Mouse (Mus musculus) ovary, adult 18-20 months (tissue): ENCODE measurements around the gene Iapp.
"Not testable (repeated sequence)": the region's sequence is repeated elsewhere in the genome, so short reads cannot be mapped to it uniquely, and the experiment has no call there.

ENCODE experiments used
- DNase-seq: peaks from one replicate; pipeline ENCODE4 v3.0.0; 2022; ENCODE audit warnings: low spot score, mixed read lengths

Iapp gene

DNA sequence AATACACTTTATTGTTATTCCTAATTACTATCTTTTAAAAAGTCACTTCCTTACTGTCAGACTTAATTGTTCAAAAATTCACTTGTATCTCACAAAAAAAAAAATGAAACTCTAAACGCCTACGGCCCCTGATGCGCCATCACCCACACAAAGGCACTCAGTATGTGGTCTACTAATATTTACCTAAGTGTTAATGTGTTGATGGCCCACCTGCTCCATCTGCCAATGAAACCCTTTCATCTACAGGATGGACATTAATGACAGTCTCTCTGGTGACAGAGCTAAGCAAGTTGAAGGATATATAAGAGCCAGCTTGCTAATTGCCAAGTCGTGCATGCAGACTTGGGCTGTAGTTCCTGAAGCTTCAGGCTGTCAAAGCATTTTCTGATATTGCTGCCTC is at the start of gene Iapp:
TSS of gene Iapp (plus strand) at position 326 of the 400 bp plus-strand sequence.
- DNase-seq, result no peak

DNA sequence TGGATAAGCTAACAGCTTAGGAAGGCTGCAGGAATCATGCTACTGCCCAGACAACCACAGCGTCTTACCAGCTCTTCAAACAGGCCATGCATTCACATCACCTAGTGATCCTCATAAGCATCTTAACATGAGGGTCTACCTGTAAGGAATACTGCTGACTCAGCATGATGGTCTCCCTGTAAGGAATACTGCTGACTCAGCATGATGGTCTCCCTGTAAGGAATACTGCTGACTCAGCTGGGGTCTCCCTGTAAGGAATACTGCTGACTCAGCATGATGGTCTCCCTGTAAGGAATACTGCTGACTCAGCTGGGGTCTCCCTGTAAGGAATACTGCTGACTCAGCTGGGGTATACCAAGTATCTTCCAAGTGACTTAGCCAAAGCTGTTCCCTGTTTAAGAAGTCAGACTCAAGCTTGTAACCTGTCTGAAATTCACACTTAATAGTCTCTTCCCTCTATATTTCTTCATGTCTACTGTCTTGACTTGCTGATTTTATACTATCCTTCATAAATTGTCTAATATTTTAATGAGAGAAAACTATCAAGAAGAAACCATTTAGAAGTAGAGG is 47.4 kb upstream of the Iapp start:
- DNase-seq, result not testable (repeated sequence)

- DNase-seq, result no peak
These were observed 22.3 kb upstream of the Iapp start for GRCm38 (mm10) chr6:142275721-142276442.

GRCm38 (mm10) chr6:142289413-142290118 is 8.7 kb upstream of the Iapp start:
- no peak for DNase-seq

- no peak for DNase-seq
These were observed 6.9 kb downstream of the Iapp start for GRCm38 (mm10) chr6:142305076-142305475.

GRCm38 (mm10) chr6:142314285-142314684 is 16.1 kb downstream of the Iapp start:
- no peak for DNase-seq

GRCm38 (mm10) chr6:142317106-142317505 is 18.9 kb downstream of the Iapp start:
- no peak for DNase-seq

DNA sequence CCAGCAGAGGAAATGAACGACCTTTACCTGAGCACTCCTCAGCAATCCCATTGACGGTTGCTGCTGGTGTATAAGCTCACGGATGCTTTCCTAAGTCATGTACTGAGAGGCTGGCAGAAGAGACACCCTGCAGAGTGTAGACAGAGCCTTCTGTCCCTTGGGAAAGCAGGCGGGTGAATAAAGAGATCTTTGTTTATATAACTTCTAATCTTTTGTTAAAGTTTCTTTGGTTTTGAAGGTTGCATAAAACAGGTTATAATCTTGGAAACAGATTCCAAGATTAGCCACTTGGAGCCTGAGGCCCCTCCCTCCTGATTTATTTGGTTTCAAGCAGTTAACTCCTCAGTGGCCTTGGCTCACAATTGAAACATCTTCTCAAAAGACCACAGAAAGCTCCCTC is 24.7 kb downstream of the Iapp start, which contains the start of gene Slco1a5:
TSS of gene Slco1a5 (minus strand) at position 101 of the 400 bp plus-strand sequence.
- DNase-seq, result no peak

GRCm38 (mm10) chr6:142326598-142326997 is 28.4 kb downstream of the Iapp start:
- DNase-seq, result no peak

DNA sequence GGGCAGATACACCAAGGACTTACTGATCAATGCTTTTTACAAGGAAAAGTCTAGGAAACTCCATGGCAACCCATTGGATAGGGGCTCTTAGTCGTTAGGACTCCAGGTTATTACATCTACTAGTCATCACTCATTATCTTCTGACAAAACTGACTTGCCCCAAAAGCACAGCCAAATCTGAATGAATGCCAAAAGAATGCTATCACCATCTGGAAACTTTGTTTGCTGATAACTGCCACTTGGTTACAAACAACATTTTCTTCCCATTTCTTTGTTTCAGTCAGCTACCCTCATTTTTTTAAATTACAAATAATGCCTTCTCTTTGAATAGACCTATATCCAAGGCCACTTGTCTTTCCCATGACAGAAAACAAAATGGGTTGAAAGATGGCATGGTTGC is 31.0 kb downstream of the Iapp start:
- DNase-seq, result no peak

GRCm38 (mm10) chr6:142338961-142339360 is 40.7 kb downstream of the Iapp start:
- no peak for DNase-seq

DNA sequence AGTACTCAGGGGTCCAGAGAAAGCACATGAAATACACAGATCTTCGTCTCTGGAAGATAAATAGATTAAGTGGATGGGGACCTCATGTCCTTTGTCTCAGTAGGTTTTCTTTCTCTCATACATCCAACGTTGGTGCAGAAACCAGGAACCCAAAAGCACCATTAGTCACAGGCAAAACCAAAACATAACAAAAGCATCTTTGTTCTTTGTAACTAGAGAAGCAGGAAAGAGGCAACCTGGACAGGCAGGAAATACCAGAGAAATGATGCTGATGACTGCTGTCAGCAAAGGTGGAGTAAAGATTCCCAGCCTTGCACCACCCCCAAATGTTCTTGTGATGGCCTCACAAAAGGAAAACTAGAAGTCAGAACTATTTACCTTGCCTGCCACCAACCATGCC is 41.4 kb downstream of the Iapp start:
- no peak for DNase-seq

DNA sequence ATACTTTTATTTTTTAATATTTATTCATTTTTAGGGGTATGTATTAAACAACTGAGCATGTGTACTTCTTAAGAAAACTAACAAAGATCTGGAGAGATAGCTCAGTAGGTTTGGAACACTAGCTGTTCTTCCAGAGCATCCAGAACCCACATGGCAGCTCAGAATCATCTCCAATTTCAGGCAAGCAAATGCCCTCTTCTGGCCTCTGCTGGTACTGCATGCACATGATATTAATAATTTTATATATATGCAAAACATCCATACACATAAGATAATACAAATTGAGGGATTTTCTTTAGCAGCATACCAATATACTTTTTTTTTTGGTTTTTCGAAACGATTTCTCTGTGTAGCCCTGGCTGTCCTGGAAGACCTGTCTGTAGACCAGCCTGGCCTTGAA is 45.3 kb downstream of the Iapp start:
- DNase-seq, result no peak

DNA sequence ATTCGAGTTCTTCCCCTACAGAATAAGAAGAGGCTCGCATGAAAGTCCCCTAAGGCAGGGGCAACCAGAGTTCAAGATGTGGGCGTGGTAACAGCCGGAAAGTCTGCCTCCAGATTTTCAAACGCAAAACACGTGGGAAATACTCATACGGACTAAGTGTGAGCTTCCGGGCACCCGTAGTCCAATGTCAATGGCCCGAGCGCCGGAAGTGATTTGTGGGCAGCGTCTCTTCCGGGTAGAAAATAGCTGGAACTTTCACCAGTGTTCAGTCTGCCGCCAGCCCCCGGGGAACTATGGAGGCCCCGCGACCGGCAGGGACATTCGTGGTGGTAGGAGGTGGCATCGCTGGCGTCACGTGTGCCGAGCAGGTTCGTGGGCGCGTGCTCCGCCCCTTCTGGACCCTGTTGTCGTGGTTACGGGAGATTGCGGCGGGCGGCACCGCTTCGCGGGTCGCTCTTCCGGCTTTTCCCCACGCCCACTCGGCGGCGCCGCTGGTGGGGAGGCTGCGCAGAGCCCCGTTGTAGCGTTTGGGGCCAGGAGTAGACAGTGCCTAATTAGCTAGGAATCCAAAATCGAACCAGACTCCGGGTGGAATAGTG is 47.3 kb downstream of the Iapp start, which contains the start of gene Pyroxd1:
TSS of gene Pyroxd1 (plus strand) at position 215 of the 599 bp plus-strand sequence.
- peak; percentile 71 for DNase-seq

DNA sequence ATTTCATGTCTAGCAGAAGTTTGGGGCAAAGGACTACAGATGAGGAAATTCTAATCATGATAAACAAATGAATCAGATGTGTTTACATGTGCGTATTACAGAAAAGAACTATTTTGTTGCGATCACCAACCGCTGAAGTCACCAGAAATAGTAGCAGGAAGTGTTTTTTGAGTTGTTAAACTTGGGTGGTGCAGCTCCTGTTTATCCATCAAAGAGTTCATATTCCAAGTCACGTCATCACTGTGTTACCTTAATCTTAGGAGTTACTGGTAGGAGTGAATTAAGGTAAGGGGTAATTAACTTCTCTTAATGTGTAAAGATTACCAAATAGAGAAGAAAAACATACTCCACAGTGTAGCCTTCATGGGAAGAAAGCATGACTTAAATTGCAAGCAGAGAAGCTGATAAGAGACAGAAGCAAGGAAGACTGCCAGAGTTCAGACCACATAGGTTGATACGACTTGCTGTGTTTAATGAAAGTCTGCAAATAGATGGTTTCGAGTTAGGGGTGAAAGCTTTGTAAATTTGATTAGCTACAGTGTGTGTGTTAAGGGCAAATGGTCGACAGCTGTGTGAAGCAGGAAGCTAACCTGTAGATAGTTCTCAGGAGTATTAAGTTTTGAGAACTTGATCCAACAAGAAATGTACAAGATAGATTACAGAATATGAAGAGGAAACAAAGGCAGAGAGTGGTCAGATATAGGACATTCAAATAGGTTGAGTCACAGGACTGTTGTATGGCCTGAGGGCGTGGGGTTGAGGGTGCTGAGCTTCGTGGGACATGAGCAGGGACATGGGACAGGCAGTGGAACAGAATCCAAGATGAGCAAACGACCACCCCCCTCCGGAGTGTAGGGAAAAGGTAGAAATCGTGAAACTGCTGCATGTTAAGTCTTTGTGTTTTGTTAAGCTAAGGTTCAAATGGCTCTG is 48.2 kb downstream of the Iapp start:
- DNase-seq, result no peak

GRCm38 (mm10) chr6:142347431-142348385 is 49.5 kb downstream of the Iapp start:
- DNase-seq, result no peak

DNA sequence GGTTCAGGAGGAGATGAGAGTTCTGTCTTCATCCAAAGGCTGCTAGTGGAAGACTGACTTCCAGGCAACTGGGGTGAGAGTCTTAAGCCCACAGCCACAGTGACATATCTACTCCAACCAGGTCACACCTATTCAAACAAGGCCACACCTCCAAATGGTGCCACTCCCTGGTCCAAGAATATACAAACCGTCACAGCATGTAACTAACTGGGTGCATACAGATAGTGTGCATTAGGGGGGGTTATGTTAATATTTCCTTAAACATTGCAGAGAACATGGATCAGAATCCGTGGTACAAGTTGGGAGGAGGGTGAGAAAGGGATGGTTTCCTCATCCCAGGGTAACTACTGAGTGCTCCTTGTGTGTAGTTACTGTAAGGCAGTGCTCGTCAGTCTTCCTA is 53.9 kb downstream of the Iapp start:
- not testable (repeated sequence) for DNase-seq
